Mouse (Mus musculus): ENCODE results near the gene Afap1l2. TPM values are rescaled to one million over a fixed set of nuclear protein-coding genes. Genes with fewer than 3 reads are reported as not detected.

The Afap1l2 gene
- polyA plus RNA-seq, 1 experiment from 2014 or later: 24.6 TPM

GRCm38 (mm10) chr19:57002741-57003459 is 5.1 kb downstream of the Afap1l2 start:
- peak overlapping the region; percentile 76; the same call in 1 of the 2 replicates for H3K27ac ChIP-seq (ENCODE audit: low read length)

DNA sequence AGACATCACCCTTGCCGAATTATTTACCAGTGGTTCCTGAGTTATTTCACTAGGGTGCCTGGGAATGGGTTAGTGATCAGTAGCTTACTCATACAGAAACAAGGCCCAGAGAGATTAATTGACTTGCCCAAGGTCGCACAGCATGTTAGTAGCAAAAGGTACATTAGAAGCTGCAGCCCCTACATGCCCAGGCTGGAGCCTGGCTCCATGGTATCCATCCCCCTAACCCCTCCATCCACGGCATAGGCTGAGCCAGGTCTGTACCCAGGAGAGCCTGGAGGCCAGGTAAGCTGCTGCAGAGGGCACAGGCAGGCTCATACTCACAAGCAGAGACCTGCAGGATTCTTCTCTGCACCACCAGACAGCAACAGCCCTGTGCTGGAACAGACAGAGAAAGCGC is 6.1 kb downstream of the Afap1l2 start:
- ATAC-seq (ENCODE audit: insufficient number of reproducible peaks, insufficient read depth, low FRiP score, low read depth): no peak
- 75% methylated on average over 4 of the region's 4 CpGs for WGBS
- Histone ChIP-seq H3K9ac (replicated peaks; ENCODE audit: low read depth, low read length) (no peak overlapping the region), H3K4me3 (ENCODE audit: low read depth, low read length) (no peak overlapping the region), H3K36me3 (ENCODE audit: control insufficient read depth, insufficient read depth, low read length) (no peaks in the 10 kb centered on the region), H3K27ac (ENCODE audit: low read length) (no peak overlapping the region), H3K9me3 (ENCODE audit: control insufficient read depth, low read depth, low read length) (no peaks in the 10 kb centered on the region), H3K4me2 (replicated peaks; ENCODE audit: low read depth, low read length) (no peak overlapping the region), H3K4me1 (ENCODE audit: control insufficient read depth, insufficient read depth, low read length) (peaks cover 52% of the 10 kb centered on the region), H3K27me3 (ENCODE audit: control insufficient read depth, insufficient read depth, low read length) (no peaks in the 10 kb centered on the region)

More at GRCm38 (mm10) chr19:57002741-57003459, 5.1 kb downstream of the Afap1l2 start:
- 52% methylated on average over 12 of the region's 12 CpGs for WGBS
- no peak overlapping the region for H3K9ac ChIP-seq (replicated peaks; ENCODE audit: low read depth, low read length)
- no peak for ATAC-seq (ENCODE audit: insufficient number of reproducible peaks, insufficient read depth, low FRiP score, low read depth)
- no peaks in the 10 kb centered on the region for H3K36me3 ChIP-seq (ENCODE audit: control insufficient read depth, insufficient read depth, low read length)
- H3K4me2 ChIP-seq (replicated peaks; ENCODE audit: low read depth, low read length): peak overlapping the region; percentile 25; the same call in 1 of the 2 replicates
- H3K27me3 ChIP-seq (ENCODE audit: control insufficient read depth, insufficient read depth, low read length): no peaks in the 10 kb centered on the region
- H3K9me3 ChIP-seq (ENCODE audit: control insufficient read depth, low read depth, low read length): no peaks in the 10 kb centered on the region
- peaks cover 46% of the 10 kb centered on the region for H3K4me1 ChIP-seq (ENCODE audit: control insufficient read depth, insufficient read depth, low read length)
- no peak overlapping the region for H3K4me3 ChIP-seq (ENCODE audit: low read depth, low read length)

GRCm38 (mm10) chr19:57000592-57000991 is 7.4 kb downstream of the Afap1l2 start:
- H3K9me3 ChIP-seq (ENCODE audit: control insufficient read depth, low read depth, low read length): no peaks in the 10 kb centered on the region
- H3K36me3 ChIP-seq (ENCODE audit: control insufficient read depth, insufficient read depth, low read length): no peaks in the 10 kb centered on the region
- no peak overlapping the region for H3K4me2 ChIP-seq (replicated peaks; ENCODE audit: low read depth, low read length)
- no peak overlapping the region for H3K9ac ChIP-seq (replicated peaks; ENCODE audit: low read depth, low read length)
- 82% methylated on average over 5 of the region's 5 CpGs for WGBS
- H3K4me1 ChIP-seq (ENCODE audit: control insufficient read depth, insufficient read depth, low read length): peaks cover 58% of the 10 kb centered on the region
- H3K4me3 ChIP-seq (ENCODE audit: low read depth, low read length): no peak overlapping the region
- H3K27me3 ChIP-seq (ENCODE audit: control insufficient read depth, insufficient read depth, low read length): no peaks in the 10 kb centered on the region
- no peak for ATAC-seq (ENCODE audit: insufficient number of reproducible peaks, insufficient read depth, low FRiP score, low read depth)
- H3K27ac ChIP-seq (ENCODE audit: low read length): peak overlapping the region; percentile 6; the same call in 1 of the 2 replicates

DNA sequence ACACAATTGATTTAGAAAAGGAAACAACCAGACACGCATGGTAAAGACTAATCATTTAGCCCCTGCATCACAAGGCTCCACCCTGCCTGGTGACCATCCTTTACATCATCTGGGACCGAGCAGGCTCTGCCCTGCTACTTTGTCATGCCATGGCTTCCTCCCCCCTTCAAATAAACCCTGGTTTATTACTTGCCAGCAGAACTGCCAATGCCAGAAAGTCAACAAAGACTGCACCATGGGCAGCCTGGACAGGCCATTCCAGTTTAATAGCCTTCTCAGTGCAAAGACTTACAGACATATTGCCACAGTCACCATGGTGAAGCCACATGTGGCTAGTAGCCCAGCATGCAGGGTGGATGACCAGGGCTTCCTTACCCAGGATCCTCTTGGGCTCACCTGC is 8.2 kb downstream of the Afap1l2 start:
- no peaks in the 10 kb centered on the region for H3K9me3 ChIP-seq (ENCODE audit: control insufficient read depth, low read depth, low read length)
- WGBS: 70% methylated on average over 2 of the region's 2 CpGs
- H3K36me3 ChIP-seq (ENCODE audit: control insufficient read depth, insufficient read depth, low read length): no peaks in the 10 kb centered on the region
- no peak overlapping the region for H3K4me3 ChIP-seq (ENCODE audit: low read depth, low read length)
- H3K4me2 ChIP-seq (replicated peaks; ENCODE audit: low read depth, low read length): no peak overlapping the region
- no peaks in the 10 kb centered on the region for H3K27me3 ChIP-seq (ENCODE audit: control insufficient read depth, insufficient read depth, low read length)
- no peak overlapping the region for H3K27ac ChIP-seq (ENCODE audit: low read length)
- no peak overlapping the region for H3K9ac ChIP-seq (replicated peaks; ENCODE audit: low read depth, low read length)
- no peak for ATAC-seq (ENCODE audit: insufficient number of reproducible peaks, insufficient read depth, low FRiP score, low read depth)
- H3K4me1 ChIP-seq (ENCODE audit: control insufficient read depth, insufficient read depth, low read length): peaks cover 56% of the 10 kb centered on the region

DNA sequence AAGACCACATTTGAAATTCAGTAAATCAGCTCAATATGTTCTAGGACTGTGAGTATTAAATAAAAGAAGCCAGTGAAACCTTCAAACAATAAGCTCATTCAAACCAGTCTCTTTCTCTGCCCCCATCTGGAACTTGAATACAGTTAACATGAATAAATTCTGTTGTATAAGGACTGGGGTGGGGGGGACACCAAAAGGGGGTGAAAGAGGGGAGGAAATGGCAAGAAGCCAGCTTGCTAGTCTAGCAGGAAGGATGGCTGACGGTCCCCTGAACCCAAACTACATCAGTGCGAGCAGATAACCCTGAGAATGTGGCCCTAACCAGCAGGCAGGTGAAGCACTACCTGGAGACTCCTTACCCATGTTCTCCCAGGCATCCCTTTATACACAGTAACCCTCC is 9.1 kb downstream of the Afap1l2 start:
- peak overlapping the region; percentile 89; the same call in 1 of the 2 replicates for H3K27ac ChIP-seq (ENCODE audit: low read length)
- no peak overlapping the region for H3K4me3 ChIP-seq (ENCODE audit: low read depth, low read length)
- no peaks in the 10 kb centered on the region for H3K36me3 ChIP-seq (ENCODE audit: control insufficient read depth, insufficient read depth, low read length)
- no peak overlapping the region for H3K9ac ChIP-seq (replicated peaks; ENCODE audit: low read depth, low read length)
- H3K4me1 ChIP-seq (ENCODE audit: control insufficient read depth, insufficient read depth, low read length): peaks cover 49% of the 10 kb centered on the region
- no peaks in the 10 kb centered on the region for H3K9me3 ChIP-seq (ENCODE audit: control insufficient read depth, low read depth, low read length)
- WGBS: 69% methylated on average over 2 of the region's 2 CpGs
- no peaks in the 10 kb centered on the region for H3K27me3 ChIP-seq (ENCODE audit: control insufficient read depth, insufficient read depth, low read length)
- ATAC-seq (ENCODE audit: insufficient number of reproducible peaks, insufficient read depth, low FRiP score, low read depth): no peak
- no peak overlapping the region for H3K4me2 ChIP-seq (replicated peaks; ENCODE audit: low read depth, low read length)

GRCm38 (mm10) chr19:56998331-56998730 is 9.7 kb downstream of the Afap1l2 start:
- no peaks in the 10 kb centered on the region for H3K36me3 ChIP-seq (ENCODE audit: control insufficient read depth, insufficient read depth, low read length)
- no peaks in the 10 kb centered on the region for H3K9me3 ChIP-seq (ENCODE audit: control insufficient read depth, low read depth, low read length)
- peaks cover 44% of the 10 kb centered on the region for H3K4me1 ChIP-seq (ENCODE audit: control insufficient read depth, insufficient read depth, low read length)
- H3K4me3 ChIP-seq (ENCODE audit: low read depth, low read length): no peak overlapping the region
- H3K9ac ChIP-seq (replicated peaks; ENCODE audit: low read depth, low read length): no peak overlapping the region
- 54% methylated on average over 4 of the region's 4 CpGs for WGBS
- peak overlapping the region; percentile 89; the same call in 1 of the 2 replicates for H3K27ac ChIP-seq (ENCODE audit: low read length)
- H3K27me3 ChIP-seq (ENCODE audit: control insufficient read depth, insufficient read depth, low read length): no peaks in the 10 kb centered on the region
- H3K4me2 ChIP-seq (replicated peaks; ENCODE audit: low read depth, low read length): no peak overlapping the region
- no peak for ATAC-seq (ENCODE audit: insufficient number of reproducible peaks, insufficient read depth, low FRiP score, low read depth)

GRCm38 (mm10) chr19:56997164-56997599 is 10.8 kb downstream of the Afap1l2 start:
- 3% methylated on average over 10 of the region's 10 CpGs for WGBS

GRCm38 (mm10) chr19:56995441-56995840 is 12.6 kb downstream of the Afap1l2 start:
- Histone ChIP-seq H3K4me3 (ENCODE audit: low read depth, low read length) (no peak overlapping the region), H3K27ac (ENCODE audit: low read length) (no peak overlapping the region), H3K9ac (replicated peaks; ENCODE audit: low read depth, low read length) (no peak overlapping the region), H3K4me2 (replicated peaks; ENCODE audit: low read depth, low read length) (no peak overlapping the region), H3K9me3 (ENCODE audit: control insufficient read depth, low read depth, low read length) (no peaks in the 10 kb centered on the region), H3K4me1 (ENCODE audit: control insufficient read depth, insufficient read depth, low read length) (peaks cover 24% of the 10 kb centered on the region), H3K36me3 (ENCODE audit: control insufficient read depth, insufficient read depth, low read length) (no peaks in the 10 kb centered on the region), H3K27me3 (ENCODE audit: control insufficient read depth, insufficient read depth, low read length) (no peaks in the 10 kb centered on the region)
- WGBS: 69% methylated on average over 4 of the region's 4 CpGs
- no peak for ATAC-seq (ENCODE audit: insufficient number of reproducible peaks, insufficient read depth, low FRiP score, low read depth)

More at GRCm38 (mm10) chr19:56997164-56997599, 10.8 kb downstream of the Afap1l2 start:
- Histone ChIP-seq H3K4me2 (replicated peaks; ENCODE audit: low read depth, low read length) (peak overlapping the region; percentile 23), H3K27ac (ENCODE audit: low read length) (peak overlapping the region; percentile 89), H3K4me1 (ENCODE audit: control insufficient read depth, insufficient read depth, low read length) (peaks cover 35% of the 10 kb centered on the region), H3K4me3 (ENCODE audit: low read depth, low read length) (no peak overlapping the region), H3K9me3 (ENCODE audit: control insufficient read depth, low read depth, low read length) (no peaks in the 10 kb centered on the region), H3K9ac (replicated peaks; ENCODE audit: low read depth, low read length) (no peak overlapping the region), H3K36me3 (ENCODE audit: control insufficient read depth, insufficient read depth, low read length) (no peaks in the 10 kb centered on the region), H3K27me3 (ENCODE audit: control insufficient read depth, insufficient read depth, low read length) (no peaks in the 10 kb centered on the region)
- ATAC-seq (ENCODE audit: insufficient number of reproducible peaks, insufficient read depth, low FRiP score, low read depth): peak; percentile 85

Data from stomach, embryonic 14.5 days (tissue).